Mouse (Mus musculus) heart, embryonic 16.5 days (tissue): ENCODE results near the gene Il2ra. TPM values are rescaled to one million over a fixed set of nuclear protein-coding genes. Genes with fewer than 3 reads are reported as not detected.
"Not testable (repeated sequence)": the region's sequence is repeated elsewhere in the genome, so short reads cannot be mapped to it uniquely, and the experiment has no call there.

Experiments
- ATAC-seq: fragments of 200-750 bp; cut with Nextera tagmentation; replicated peaks from 2 replicates; pipeline ENCODE4 v1.8.0; 2017; ENCODE audit warnings: moderate number of reproducible peaks; ENCODE audit not compliant: insufficient read depth, low FRiP score; ENCODE audit errors: extremely low read depth
- H3K27ac ChIP-seq: fragments of 300-500 bp; sonication (generic); 2 replicates; pipeline ENCODE4 v1.5.1; 2014; ENCODE audit warnings: mild to moderate bottlenecking, low read length, control low read depth, moderate library complexity
- H3K27me3 ChIP-seq: fragments of 300-500 bp; sonication (generic); 2 replicates; pipeline ENCODE4 v1.6.1; 2014; ENCODE audit warnings: low read length, mixed read lengths; ENCODE audit not compliant: control insufficient read depth, insufficient read depth
- H3K36me3 ChIP-seq: fragments of 300-500 bp; sonication (generic); 2 replicates; pipeline ENCODE4 v1.6.1; 2014; ENCODE audit not compliant: control insufficient read depth, insufficient read depth
- H3K4me1 ChIP-seq: fragments of 300-500 bp; sonication (generic); 2 replicates; pipeline ENCODE4 v1.6.1; 2014; ENCODE audit warnings: low read length, mixed read lengths; ENCODE audit not compliant: control insufficient read depth, insufficient read depth
- H3K4me2 ChIP-seq: fragments of 300-500 bp; sonication (generic); 2 replicates; pipeline ENCODE4 v1.6.1; 2014; ENCODE audit warnings: low read depth, mild to moderate bottlenecking, control low read depth, low read length
- H3K4me3 ChIP-seq: fragments of 300-500 bp; sonication (generic); 2 replicates; pipeline ENCODE4 v1.5.1; 2014; ENCODE audit warnings: mild to moderate bottlenecking, control low read depth, low read length
- H3K9ac ChIP-seq: fragments of 300-500 bp; sonication (generic); 2 replicates; pipeline ENCODE4 v1.6.1; 2014; ENCODE audit warnings: low read length, control low read depth
- H3K9me3 ChIP-seq: fragments of 300-500 bp; sonication (generic); replicated peaks from 2 replicates; pipeline ENCODE4 v1.6.1; 2016; ENCODE audit warnings: low read length; ENCODE audit not compliant: control insufficient read depth
- WGBS: fragments of 180-500 bp; shearing (Covaris S2); extraction: QIAGEN DNeasy Blood & Tissue Kit; methylation state at CpG from one replicate; pipeline ENCODE4 v1.1.7; 2014; 5-methylcytosine and 5-hydroxymethylcytosine counted together
- polyA plus RNA-seq: library from polyadenylated mRNA; unstranded; fragments of >200 nt; fragmentation: Nextera tagmentation; extraction: Ambion mirVana; gene quantifications from 2 replicates; pipeline ENCODE4 v1.2.1, GENCODE M21; 2015

The Il2ra gene
- polyA plus RNA-seq, 1 experiment from 2014 or later, result 21.2 TPM

GRCm38 (mm10) chr2:11705201-11706025, 62.8 kb downstream of the Il2ra start, which contains the start of gene Il15ra:
TSS of gene Il15ra (plus strand) at chr2:11705290.
- under 1% methylated on average over 37 of the region's 37 CpGs for WGBS
- peak within 1 kb of the TSS; percentile 79 for H3K9ac ChIP-seq
- no peaks in the 10 kb centered on the region for H3K27me3 ChIP-seq
- H3K9me3 ChIP-seq, result no peaks in the 10 kb centered on the region
- peak within 1 kb of the TSS; percentile 88 for H3K27ac ChIP-seq
- H3K4me2 ChIP-seq, result peak within 1 kb of the TSS; percentile 97
- no peaks in the 10 kb centered on the region for H3K36me3 ChIP-seq
- H3K4me1 ChIP-seq, result peaks cover 7% of the 10 kb centered on the region; the same call in 1 of the 2 replicates
- H3K4me3 ChIP-seq, result peak within 1 kb of the TSS; percentile 69
- peak; percentile 86 for ATAC-seq

DNA sequence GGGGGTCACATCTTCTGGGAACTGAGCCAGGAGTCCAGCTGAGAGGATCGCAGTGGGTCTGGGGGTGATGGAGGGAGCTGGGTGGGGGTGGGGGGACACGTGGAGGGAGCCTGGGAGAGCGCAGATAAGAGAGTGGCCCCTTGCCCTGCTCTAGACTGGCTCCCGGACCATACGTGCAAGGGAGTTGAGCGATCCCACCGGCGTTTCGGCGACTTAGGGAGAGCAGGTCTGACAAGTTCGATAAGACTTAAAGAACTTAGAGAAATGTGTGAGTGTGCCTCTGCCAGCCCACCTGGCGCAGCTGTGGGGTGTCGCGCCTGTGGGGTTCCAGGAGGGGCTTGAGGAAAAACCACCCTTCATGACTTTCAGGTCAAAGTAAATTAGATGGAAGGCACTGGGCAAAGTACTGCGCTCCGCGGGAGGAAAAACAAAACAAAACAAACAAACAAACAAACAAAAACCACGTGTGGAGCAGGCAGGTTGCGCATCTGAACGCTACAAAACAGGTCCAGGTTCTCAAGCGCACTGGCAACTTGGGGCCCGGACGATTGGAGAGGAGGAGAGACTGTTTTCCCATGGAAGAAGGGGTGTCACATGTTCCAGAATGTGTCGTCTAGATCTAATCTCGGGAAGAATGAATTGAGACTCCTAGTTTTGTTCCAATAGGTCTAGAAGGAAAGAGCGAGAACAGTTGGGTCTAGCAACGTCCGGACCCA, 63.6 kb downstream of the Il2ra start:
- WGBS, result 5% methylated on average over 28 of the region's 28 CpGs
- Histone ChIP-seq H3K27ac (peak overlapping the region; percentile 88), H3K36me3 (no peaks in the 10 kb centered on the region), H3K9me3 (no peaks in the 10 kb centered on the region), H3K4me2 (peak overlapping the region; percentile 97), H3K4me1 (peaks cover 7% of the 10 kb centered on the region; the same call in 1 of the 2 replicates), H3K9ac (peak overlapping the region; percentile 79), H3K27me3 (no peaks in the 10 kb centered on the region), H3K4me3 (peak overlapping the region; percentile 69)
- ATAC-seq, result peak; percentile 20; the same call in 1 of the 2 replicates

- H3K27ac ChIP-seq, result no peak overlapping the region
- peak overlapping the region; percentile 79; the same call in 1 of the 2 replicates for H3K9ac ChIP-seq
- H3K9me3 ChIP-seq, result no peaks in the 10 kb centered on the region
- H3K36me3 ChIP-seq, result no peaks in the 10 kb centered on the region
- H3K27me3 ChIP-seq, result no peaks in the 10 kb centered on the region
- H3K4me3 ChIP-seq, result peak overlapping the region; percentile 69
- peaks cover 7% of the 10 kb centered on the region; the same call in 1 of the 2 replicates for H3K4me1 ChIP-seq
- 45% methylated on average over 6 of the region's 6 CpGs for WGBS
- no peak for ATAC-seq
- peak overlapping the region; percentile 97 for H3K4me2 ChIP-seq
Observed at GRCm38 (mm10) chr2:11706746-11707065, 64.1 kb downstream of the Il2ra start.

DNA sequence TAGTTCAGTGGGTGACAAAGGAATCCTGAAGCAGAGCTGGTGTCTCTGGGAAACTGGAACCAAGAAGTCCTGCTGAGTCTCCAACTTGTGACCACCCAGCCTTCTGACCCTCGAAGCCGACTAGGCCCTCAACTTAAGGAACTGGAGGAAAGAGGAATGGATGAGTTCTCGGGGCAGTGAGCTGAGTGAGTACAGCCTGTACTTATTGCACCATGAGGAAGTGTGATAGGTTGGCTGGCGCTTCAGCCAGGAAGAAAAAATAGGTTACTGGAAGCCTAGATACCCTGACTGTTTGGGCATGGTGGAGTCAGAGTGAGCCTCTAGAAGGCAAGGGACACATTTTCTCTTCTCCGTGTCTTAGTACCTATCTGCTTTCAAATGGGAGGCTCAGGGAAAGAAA, 65.9 kb downstream of the Il2ra start:
- H3K4me2 ChIP-seq, result no peak overlapping the region
- H3K27ac ChIP-seq, result no peak overlapping the region
- no peaks in the 10 kb centered on the region for H3K9me3 ChIP-seq
- peaks cover 7% of the 10 kb centered on the region; the same call in 1 of the 2 replicates for H3K4me1 ChIP-seq
- no peak for ATAC-seq
- no peaks in the 10 kb centered on the region for H3K36me3 ChIP-seq
- 77% methylated on average over 5 of the region's 5 CpGs for WGBS
- no peaks in the 10 kb centered on the region for H3K27me3 ChIP-seq
- H3K4me3 ChIP-seq, result no peak overlapping the region
- H3K9ac ChIP-seq, result no peak overlapping the region

DNA sequence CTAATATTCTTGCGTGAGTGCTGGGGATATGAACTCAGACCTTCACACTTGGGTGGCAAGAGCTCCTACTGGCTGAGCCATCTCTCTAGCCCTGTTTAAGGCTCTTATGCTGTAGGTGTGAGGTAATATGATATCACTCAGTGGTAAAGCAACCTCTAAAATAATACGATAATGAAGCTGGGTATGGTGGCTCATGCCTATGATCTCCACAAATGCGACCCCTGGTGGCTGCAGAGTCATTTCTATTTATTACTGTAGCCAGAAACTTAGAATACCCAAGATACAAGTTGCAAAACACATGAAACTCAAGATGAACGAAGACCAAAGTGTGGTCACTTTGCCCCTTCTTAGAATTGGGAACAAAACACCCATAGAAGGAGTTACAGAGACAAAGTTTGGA, 67.5 kb downstream of the Il2ra start:
- H3K9ac ChIP-seq, H3K4me1 ChIP-seq, H3K36me3 ChIP-seq, H3K9me3 ChIP-seq, H3K27me3 ChIP-seq, ATAC-seq, H3K27ac ChIP-seq, H3K4me2 ChIP-seq, H3K4me3 ChIP-seq: not testable (repeated sequence)
- 50% methylated on average over 4 of the region's 4 CpGs for WGBS

DNA sequence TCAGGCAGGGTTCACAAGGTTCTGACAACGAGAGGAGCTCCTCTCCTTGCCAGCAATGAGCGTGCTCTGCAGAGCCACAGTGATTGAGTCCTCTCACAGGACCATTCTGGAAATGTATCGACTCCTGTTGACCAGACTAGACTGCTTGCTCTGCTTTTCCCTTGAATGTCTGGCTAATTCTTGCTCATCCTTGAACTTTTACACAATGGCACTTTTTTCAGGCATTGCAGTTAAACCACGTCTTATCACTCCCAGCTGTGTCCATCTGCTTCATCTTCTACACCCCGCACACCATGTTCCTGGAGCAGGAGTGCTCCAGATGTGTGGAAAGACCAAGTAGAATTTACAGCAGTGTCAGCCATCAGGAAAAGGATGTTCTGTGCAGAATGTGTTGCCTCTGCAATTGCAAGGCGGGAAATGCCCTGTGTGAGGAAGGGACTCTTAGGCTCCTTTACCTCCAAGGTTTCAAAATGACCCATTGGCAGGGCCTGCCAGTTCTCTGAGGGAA, 69.9 kb downstream of the Il2ra start:
- Histone ChIP-seq H3K9ac (no peak overlapping the region), H3K27me3 (no peaks in the 10 kb centered on the region), H3K27ac (no peak overlapping the region), H3K36me3 (no peaks in the 10 kb centered on the region), H3K4me1 (no peaks in the 10 kb centered on the region), H3K4me3 (no peak overlapping the region), H3K4me2 (no peak overlapping the region), H3K9me3 (no peaks in the 10 kb centered on the region)
- 78% methylated on average over 6 of the region's 6 CpGs for WGBS
- ATAC-seq, result no peak

- H3K27me3 ChIP-seq, result no peaks in the 10 kb centered on the region
- H3K27ac ChIP-seq, result no peak overlapping the region
- ATAC-seq, result no peak
- H3K4me2 ChIP-seq, result no peak overlapping the region
- H3K9ac ChIP-seq, result no peak overlapping the region
- H3K36me3 ChIP-seq, result no peaks in the 10 kb centered on the region
- H3K9me3 ChIP-seq, result no peaks in the 10 kb centered on the region
- no peak overlapping the region for H3K4me3 ChIP-seq
- no peaks in the 10 kb centered on the region for H3K4me1 ChIP-seq
- 76% methylated on average over 3 of the region's 3 CpGs for WGBS
Observed at GRCm38 (mm10) chr2:11713021-11713420, 70.4 kb downstream of the Il2ra start.

- Histone ChIP-seq H3K27me3 (no peaks in the 10 kb centered on the region), H3K9ac (no peak overlapping the region), H3K36me3 (peaks cover 8% of the 10 kb centered on the region; the same call in 1 of the 2 replicates), H3K4me1 (no peaks in the 10 kb centered on the region), H3K27ac (no peak overlapping the region), H3K4me2 (no peak overlapping the region), H3K4me3 (no peak overlapping the region), H3K9me3 (no peaks in the 10 kb centered on the region)
- WGBS, result 79% methylated on average over 4 of the region's 4 CpGs
- no peak for ATAC-seq
Observed at GRCm38 (mm10) chr2:11714535-11714934, 71.9 kb downstream of the Il2ra start.

- WGBS, result 81% methylated on average over 2 of the region's 2 CpGs
- H3K27me3 ChIP-seq, result no peaks in the 10 kb centered on the region
- no peak overlapping the region for H3K4me3 ChIP-seq
- no peak overlapping the region for H3K27ac ChIP-seq
- no peak overlapping the region for H3K9ac ChIP-seq
- no peak for ATAC-seq
- H3K4me2 ChIP-seq, result no peak overlapping the region
- H3K9me3 ChIP-seq, result no peaks in the 10 kb centered on the region
- H3K36me3 ChIP-seq, result peaks cover 17% of the 10 kb centered on the region
- no peaks in the 10 kb centered on the region for H3K4me1 ChIP-seq
Observed at GRCm38 (mm10) chr2:11718573-11718972, 76.0 kb downstream of the Il2ra start.
